Mouse (Mus musculus): ENCODE results near the gene Ell.

Ell gene

DNA sequence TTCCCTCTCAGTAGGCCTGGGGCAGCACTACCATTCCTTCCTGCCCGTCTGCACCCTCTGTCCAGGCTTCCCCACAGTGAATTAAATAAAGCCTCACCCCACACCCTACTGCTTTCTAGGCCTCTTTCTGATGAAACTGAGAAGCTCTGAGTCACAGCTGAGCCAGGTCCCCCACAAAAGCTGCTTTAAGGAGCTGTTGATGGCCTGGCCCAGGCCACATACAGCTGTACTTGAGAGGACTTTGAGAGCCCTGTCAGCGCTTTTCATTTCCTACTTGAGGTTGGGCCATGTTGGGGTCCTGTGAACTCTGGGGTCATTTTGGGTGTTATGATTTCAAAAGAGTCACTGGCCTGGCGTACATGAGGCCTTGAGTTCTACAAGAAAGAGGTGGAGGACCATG is 4.0 kb upstream of the Ell start:
- no peak for DNase-seq (ENCODE audit: extremely low spot score, low spot score)

DNA sequence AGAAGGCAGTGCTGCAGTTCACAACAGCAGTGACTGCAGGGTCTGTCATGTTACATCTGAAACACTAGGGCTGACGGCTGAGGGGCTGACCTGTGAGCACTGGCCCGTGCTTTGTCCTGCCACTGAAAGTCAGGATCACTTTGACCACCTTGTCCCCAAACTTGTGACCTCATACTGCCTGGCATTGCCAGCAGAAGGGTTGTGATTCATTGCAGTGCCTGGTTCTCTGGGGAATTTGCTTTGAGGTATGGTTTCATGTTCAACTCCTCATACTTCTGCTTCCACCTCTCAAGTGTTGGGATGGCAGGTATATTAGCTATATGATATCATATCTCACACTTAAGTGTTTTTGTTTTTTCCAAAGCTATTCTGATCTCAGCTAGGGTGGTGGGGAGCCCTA is 3.6 kb upstream of the Ell start:
- DNase-seq (ENCODE audit: extremely low spot score, low spot score): no peak

GRCm38 (mm10) chr8:70538024-70538579 is 1.2 kb upstream of the Ell start:
- DNase-seq (ENCODE audit: extremely low spot score, low spot score): no peak

- peak; percentile 99 for DNase-seq (ENCODE audit: extremely low spot score, low spot score)
Observed at GRCm38 (mm10) chr8:70538633-70539076, 602 bp upstream of the Ell start.

DNA sequence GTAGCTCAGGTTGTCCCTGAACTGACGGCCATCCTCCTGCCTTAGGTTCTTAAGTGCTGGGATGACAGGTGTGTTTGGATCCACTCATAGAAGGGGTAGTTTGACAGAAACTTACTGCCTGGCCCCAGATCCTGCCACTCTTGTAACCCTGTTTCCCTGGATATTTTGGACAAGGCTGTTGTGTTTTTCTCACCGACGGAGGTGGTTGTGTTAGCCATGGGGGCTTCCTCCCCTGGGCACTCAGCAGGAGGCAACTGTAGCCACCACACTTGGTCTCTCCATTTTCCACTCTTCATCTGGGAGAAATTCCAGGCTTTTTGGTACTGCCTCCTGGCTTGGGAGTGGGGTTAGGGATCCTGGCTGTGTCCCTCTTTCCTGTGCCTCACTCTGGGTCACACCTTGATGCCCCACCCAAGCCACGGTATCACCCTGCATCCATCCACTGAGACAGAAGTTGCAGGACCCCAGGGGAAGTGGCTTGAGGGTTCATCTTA is 803 bp downstream of the Ell start:
- DNase-seq (ENCODE audit: extremely low spot score, low spot score): no peak

- no peak for DNase-seq (ENCODE audit: extremely low spot score, low spot score)
Observed at GRCm38 (mm10) chr8:70540507-70541071, 1.3 kb downstream of the Ell start.

- DNase-seq (ENCODE audit: extremely low spot score, low spot score): no peak
Observed at GRCm38 (mm10) chr8:70541081-70541480, 1.8 kb downstream of the Ell start.

DNA sequence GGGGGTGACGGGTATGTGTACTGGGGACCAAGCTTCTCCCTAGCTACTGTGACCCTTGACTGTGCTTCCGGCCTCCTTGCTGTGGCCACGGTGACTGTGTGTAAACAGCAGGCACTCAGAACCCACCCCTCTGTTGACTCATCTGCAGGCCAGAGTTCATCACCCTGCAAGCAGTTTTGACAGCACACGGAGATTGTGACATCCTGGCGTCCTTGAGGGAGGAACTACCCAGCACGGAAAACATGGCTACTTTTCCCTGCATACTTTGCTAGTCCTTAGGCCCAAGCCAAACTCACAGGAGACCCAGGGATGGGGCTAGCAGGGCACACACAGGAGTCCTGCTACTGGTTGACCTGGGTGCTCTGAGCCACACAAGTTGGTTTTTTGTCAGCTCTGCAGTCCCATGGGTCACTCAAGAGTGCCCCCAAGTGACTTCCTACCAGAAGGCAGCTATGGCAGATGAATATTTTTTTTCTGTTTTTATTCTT is 5.0 kb downstream of the Ell start:
- DNase-seq (ENCODE audit: extremely low spot score, low spot score): no peak

DNA sequence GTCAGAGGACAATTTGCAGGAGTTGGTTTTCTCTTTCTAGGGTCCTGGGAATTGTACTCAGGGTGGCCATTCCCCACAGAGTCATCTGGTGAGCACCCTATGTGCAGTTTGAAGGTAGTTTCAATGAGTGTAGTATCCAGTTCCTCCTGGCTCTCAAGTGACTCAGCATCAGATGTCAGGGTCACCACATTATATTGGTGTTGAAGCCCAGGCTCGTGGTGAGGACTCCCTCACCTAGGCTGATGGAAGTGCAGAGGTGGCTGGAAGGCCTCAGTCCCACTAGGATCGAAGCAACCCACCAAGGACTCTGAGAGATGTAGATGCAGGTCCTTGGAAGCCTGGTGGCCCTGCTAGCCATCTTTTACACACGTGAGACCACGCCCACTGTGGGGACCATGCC is 7.2 kb downstream of the Ell start:
- DNase-seq (ENCODE audit: extremely low spot score, low spot score): no peak

DNA sequence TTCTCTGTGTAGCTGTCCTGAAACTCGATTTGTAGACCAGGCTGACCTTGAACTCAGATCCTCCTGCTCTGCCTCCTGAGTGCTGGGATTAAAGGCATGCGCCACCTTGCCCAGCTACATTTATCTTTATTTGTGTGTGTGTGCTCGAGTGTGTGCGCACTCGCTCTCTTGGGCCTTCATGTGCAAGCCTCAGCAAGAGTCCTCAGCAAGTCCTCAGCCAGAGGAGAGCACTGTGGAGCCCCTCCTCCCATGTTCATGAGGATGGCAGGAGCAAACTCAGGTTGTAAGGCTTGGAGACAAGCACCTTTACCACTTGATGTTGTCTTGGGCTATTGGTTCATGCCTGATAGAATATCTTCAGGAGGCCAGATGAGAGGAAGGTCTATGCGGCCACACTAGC is 8.5 kb downstream of the Ell start:
- no peak for DNase-seq (ENCODE audit: extremely low spot score, low spot score)

- no peak for DNase-seq (ENCODE audit: extremely low spot score, low spot score)
Observed at GRCm38 (mm10) chr8:70549412-70550184, 10.3 kb downstream of the Ell start.

- no peak for DNase-seq (ENCODE audit: extremely low spot score, low spot score)
Observed at GRCm38 (mm10) chr8:70551558-70552161, 12.4 kb downstream of the Ell start.

- no peak for DNase-seq (ENCODE audit: extremely low spot score, low spot score)
Observed at GRCm38 (mm10) chr8:70552836-70553235, 13.6 kb downstream of the Ell start.

GRCm38 (mm10) chr8:70553740-70554139 is 14.5 kb downstream of the Ell start:
- no peak for DNase-seq (ENCODE audit: extremely low spot score, low spot score)

DNA sequence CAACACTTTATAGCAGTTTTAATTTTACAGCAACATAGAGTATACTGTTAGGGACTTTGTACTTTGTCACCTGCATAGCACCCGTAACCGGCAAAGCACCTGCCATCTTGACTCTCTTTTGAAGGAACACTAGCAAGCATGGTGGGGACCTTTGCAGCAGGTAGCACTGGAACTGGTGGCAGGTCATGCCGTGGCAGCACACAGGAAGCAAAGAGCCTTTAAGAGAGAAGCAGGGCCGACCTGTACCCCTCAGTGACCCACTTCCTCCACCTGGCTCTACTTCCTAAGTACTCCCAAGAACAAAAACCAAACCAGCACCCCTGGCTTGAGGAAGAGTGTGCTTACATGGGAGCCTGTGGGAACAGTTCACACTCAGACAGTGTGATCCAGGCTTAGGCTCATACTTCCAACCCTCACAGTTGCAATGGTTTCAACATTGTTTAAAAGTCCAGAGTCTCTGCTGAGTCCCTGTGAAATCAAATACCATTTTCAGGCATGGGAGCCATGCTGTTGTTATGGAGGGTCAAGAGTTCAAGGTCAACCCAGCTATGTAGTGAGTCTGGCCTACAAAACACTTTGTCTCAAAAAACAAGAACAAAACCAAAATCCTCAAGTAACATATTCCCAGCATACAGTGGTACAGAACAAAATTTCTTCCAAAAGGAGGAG is 16.0 kb downstream of the Ell start:
- DNase-seq (ENCODE audit: extremely low spot score, low spot score): no peak

GRCm38 (mm10) chr8:70558334-70558733 is 19.1 kb downstream of the Ell start:
- DNase-seq (ENCODE audit: extremely low spot score, low spot score): no peak

GRCm38 (mm10) chr8:70558983-70559382 is 19.7 kb downstream of the Ell start:
- no peak for DNase-seq (ENCODE audit: extremely low spot score, low spot score)

GRCm38 (mm10) chr8:70560096-70560495 is 20.8 kb downstream of the Ell start:
- no peak for DNase-seq (ENCODE audit: extremely low spot score, low spot score)

DNA sequence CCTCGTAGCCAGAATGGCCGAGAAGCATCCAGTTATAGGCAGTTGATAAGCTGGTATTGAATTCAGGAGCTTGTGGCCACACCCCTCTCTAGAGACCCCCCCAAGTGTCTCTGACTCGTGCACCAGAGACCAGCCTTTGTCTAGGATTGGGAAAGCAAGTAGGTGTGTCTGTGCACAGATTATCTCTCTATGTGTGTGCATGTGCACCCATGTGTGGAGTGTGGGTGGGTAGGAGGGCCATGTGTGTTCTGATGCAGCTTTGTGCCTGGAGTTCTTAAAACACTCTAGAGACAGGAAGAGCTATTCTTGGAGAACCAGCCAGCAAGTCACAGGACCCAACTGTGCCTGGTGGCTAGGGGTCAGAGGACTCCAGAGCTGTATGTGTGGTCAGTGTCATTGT is 21.3 kb downstream of the Ell start:
- DNase-seq (ENCODE audit: extremely low spot score, low spot score): no peak

DNA sequence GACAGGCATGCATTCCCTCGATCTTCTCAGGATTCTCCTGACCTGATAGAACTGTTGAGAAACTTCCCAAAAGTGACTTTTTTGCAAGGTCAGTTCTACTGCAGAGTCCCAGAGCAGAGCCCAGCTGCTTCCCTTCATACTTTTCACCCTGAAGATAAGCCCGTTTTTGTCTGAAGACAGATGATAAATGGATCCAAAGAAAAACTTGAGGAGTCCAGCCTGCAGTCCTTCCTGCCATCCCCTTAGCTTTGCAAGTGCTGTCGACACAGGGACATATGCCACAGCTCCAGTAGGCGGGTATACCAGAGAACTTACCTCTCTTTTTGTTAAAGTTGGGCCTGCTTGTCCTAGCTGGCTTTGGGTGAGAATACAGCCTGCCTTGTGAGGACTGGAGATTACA is 22.1 kb downstream of the Ell start:
- DNase-seq (ENCODE audit: extremely low spot score, low spot score): no peak

- DNase-seq (ENCODE audit: extremely low spot score, low spot score): no peak
Observed at GRCm38 (mm10) chr8:70561809-70562535, 22.7 kb downstream of the Ell start.

Data from neural tube, embryonic 10.5 days (tissue).